Mouse (Mus musculus): ENCODE data around the gene Acsbg1.
"Not testable (repeated sequence)": the region's sequence is repeated elsewhere in the genome, so short reads cannot be mapped to it uniquely, and the experiment has no call there.

Gene Acsbg1

DNA sequence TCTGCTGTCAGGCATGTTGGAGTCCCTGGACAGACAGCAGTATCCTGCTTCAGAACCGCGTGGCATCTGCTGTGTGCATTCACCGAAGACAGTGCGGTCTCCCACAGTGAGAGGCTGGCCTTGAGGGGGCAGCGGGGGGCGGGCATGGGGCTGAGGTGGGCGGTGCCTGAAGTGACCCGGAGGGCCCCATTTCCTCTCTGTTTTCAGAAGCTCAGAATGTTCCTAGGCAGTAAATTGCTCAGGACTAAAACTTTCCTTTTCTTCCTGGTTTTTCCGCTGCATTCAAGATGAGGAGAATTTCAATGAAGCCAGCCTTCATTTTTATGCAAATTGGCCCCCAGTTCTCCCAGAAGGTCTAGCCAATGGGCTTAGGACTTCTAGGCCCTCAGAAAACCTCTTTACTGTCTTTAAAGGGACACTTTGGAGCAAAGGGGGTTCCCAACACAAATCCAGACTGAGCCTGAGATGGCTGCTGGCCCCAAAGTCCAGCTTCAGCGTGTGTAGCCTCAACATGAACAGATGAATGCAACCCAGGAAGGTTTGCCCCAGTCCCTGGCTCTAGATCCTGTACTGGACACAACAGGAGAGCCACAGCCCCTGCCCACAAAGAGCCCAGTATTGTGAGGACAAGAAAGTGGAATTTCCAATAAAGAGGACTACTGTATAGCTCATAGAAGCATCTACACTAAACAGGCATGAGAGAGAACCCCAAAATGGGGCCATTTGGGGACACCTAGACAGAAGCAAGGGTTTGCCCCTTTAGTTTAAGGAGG lies at the start of gene Acsbg1:
TSS of gene Acsbg1 (minus strand) at position 266 of the 773 bp plus-strand sequence.
- no peak for DNase-seq (ENCODE audit: low read depth, low spot score)

DNA sequence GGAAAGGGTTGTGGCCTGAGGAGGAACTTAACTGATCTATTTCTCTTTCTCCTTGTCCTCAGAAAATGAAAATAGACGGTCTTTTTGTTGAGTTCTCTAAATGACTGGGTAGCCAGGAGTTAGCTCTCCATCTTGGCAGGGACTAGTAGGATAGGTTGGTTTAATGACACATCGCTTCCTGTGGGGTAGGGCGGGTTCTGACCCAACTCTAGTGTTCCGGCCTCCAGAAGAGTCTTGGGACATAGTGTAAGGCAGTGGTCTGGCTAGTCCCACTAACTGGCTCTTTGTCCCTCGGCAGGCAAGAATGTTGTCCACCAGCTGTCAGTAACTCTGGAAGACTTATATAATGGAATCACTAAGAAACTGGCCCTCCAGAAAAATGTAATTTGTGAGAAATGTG lies 46.4 kb upstream of the Acsbg1 start:
- no peak for DNase-seq (ENCODE audit: low read depth, low spot score)

DNA sequence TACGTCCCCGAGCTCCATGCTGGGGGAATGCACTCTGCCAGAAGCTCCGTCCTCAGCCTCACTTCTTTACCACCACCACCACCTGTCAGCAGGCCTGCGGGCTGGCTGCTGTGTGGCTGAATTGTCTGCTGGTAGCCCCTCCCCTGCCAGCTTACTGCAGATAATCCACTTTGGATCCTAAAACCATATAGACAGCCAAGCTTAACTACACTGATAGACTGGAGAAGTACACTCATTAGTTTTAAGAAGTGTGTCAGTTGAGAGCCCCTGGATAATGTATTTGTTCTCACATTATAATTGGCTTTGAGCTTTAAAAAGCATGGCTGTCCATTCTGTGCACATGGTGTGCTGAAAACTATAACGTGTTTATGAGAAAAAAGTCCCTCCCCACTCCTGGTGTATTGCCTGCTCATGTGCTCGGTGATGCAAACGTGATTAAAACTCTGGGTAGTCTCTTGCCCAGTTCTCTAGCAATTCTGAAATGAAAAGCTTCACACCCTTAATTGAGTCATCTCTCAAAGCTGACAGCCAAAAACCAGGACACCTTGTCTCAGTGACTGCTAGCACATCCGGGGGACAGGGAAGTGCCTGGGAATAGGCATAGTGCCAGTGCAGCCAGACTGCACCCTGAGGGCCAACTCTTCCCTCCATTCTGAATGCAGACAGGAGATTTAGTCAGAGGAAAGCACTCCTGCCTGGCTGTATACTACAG lies 45.8 kb upstream of the Acsbg1 start:
- DNase-seq (ENCODE audit: low read depth, low spot score) = no peak

DNA sequence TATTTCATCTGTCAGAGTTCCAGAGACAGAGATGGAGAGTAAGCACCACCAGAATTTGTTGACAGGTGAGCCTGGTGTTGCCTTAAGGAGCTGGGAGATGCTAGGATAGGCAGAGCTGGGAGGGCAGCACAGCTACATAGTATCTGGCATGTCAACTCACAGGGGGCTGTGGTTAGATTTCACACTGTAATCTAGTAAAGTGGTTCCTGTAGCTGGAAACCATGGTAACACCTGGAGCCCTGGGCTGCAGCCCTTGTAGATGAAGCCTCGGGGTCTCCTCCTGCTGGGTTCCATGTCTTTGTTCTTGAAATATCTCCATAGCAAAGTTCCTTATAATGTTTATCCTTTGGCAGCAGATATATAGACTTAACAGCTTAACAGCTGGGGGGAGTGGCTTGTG lies 43.9 kb upstream of the Acsbg1 start:
- no peak for DNase-seq (ENCODE audit: low read depth, low spot score)

DNA sequence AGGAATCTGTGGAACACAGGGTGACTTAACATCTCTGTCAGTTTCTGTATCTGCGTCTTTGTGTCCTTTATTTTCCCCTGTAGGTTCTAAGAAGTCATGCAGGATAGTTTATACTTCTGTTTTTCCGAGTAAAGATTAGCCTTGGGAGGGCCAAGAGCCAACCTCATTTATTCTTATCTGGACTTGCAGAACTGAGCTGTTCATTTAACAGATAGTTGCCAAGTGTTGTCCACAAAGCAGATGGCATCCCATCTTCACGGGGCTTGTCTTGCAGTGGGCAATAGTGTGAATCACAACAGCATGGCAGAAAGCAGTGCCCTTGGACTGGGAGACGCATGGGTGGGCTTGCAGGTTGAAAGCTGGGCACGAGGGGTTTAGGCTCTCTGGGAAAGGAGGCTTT lies 42.7 kb upstream of the Acsbg1 start:
- no peak for DNase-seq (ENCODE audit: low read depth, low spot score)

DNA sequence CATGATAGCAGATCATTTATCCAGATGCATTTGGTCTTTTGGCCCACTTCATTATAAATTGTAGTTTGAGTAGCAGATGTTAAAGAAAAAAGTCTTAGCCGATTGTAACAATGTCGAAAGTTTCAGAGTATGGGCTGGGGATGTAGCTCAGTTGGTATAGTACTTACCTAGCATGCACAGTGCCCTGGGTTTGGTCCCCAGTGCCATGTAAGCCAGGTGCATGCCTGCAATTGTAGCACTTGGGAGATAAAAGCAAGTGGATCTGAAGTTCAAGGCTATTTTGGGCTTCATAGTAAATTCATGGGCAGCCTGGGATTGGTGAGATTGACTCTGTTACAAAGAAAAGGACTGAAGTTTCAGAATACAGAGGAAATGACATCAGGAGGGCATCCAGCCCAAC lies 40.9 kb upstream of the Acsbg1 start:
- no peak for DNase-seq (ENCODE audit: low read depth, low spot score)

DNA sequence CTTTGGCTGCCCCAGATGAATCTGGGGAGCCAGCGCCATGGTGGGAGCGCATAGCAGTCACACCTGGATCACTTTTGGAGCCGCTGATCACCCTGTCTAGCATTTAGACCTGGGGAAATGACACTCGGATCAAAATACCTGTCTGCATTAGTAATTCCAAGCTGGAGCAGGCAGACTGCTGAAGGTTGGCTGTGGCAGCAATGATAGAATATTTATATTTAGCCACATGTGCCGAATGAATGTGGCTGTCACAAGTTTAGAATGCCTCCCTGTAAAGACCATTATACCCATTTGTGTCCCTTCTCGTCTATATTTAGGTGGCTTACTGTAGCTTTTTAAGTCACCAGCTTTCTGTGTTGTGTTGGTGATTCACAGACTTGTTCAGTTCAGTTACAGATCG lies 39.1 kb upstream of the Acsbg1 start:
- DNase-seq (ENCODE audit: low read depth, low spot score) = no peak

DNA sequence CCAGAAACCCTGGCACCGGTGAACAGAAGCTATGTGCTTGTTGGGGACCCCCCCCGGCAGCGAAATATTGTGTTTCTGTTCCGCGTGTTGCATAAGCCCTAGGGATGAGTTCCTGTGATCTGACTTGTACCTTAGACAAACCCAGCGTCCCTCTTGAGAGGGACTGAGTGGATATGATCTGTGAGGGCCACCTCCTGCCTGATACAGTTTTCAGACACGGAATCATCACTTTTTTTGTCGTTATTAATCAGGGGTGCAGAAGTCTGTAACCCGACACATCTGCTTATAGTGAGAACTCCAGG lies 38.5 kb upstream of the Acsbg1 start:
- DNase-seq (ENCODE audit: low read depth, low spot score) = no peak

DNA sequence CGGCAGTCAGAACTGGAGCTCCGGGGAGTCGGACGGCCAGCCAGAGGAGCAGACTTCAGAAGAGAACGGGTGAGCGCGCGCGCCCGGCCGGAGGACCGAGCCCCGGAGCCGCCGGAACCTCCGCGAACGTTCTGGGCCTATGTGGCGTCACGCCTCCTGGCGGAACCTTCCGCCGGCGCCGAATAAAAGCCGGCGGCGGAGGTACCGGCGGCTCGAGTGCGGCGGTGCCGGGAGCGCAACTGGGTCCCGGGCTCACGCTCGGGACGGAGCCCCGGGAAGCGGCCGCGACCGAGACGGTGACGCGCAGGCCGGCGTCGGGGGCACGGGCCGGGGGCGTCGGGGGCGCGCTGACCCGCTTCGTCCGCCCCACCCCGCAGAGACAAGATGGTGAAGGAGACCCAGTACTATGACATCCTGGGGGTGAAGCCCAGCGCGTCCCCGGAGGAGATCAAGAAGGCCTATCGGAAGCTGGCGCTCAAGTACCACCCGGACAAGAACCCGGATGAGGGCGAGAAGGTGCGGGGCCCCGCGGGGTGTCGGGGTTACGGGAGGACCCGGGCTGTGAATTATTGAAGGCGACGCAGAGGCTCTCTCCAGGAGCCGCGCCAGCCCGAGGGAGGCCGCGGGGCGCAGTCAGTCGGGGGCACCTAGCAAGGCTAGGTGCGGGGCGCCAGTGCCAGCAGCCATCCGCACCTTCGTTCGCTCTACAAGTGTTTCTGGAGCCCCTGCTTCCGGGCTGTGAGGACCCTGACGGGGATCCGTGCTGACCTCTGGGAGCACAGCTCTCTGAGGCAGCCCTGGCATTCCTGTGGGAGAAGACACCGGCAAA lies 37.9 kb upstream of the Acsbg1 start:
- DNase-seq (ENCODE audit: low read depth, low spot score) = peak; percentile 74

DNA sequence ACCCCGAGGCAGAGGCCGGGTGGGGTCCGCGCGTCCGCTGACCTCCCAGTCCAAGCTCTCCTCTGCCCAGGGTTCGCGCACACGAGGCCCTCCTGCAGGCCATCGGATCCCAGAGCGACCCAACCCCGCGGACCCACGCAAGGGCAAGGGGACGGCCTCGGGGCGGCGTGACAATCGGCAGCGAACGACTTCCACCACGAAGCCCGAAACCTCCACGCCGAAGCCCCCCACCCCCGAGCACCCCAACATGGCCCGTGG lies 37.3 kb upstream of the Acsbg1 start:
- no peak for DNase-seq (ENCODE audit: low read depth, low spot score)

DNA sequence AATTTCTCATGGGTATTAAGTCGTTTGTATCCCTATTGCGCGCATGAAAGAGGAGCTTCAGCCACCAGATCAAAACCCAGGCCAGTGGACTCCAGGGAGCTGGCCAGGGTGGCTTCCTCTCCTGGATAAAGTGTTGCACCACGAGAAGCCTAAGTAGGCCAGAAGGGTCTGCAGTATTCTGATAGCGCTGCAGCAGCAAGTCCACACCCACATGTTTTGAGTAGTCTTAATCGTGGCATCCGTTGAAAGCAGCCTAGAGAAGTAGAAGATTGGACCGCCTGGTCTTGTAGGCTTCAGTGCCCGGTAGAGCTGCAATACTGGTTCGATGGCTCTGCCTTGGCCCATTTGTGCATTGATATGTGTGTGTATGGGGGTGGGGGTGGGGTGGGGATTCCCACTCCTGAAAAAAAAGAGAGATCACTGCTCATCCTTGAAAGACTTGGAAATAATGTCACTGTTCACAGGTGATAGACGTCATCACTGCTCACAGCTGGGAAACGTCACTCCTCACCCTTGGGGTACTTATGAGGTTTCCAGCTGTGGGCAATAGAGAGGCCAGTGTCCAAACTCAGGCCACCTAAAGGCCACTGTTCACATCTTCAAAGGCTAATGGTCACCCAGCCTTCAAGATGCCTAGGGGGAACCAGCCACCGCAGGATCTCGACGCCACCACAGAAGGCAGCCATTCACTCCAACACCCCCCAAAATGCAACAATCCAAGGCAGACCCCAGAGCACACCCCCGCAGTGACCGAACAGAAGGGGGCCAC lies 36.8 kb upstream of the Acsbg1 start, which contains the start of gene Dnaja4:
TSS of gene Dnaja4 (plus strand) at position 556 of the 769 bp plus-strand sequence.
- no peak for DNase-seq (ENCODE audit: low read depth, low spot score)

DNA sequence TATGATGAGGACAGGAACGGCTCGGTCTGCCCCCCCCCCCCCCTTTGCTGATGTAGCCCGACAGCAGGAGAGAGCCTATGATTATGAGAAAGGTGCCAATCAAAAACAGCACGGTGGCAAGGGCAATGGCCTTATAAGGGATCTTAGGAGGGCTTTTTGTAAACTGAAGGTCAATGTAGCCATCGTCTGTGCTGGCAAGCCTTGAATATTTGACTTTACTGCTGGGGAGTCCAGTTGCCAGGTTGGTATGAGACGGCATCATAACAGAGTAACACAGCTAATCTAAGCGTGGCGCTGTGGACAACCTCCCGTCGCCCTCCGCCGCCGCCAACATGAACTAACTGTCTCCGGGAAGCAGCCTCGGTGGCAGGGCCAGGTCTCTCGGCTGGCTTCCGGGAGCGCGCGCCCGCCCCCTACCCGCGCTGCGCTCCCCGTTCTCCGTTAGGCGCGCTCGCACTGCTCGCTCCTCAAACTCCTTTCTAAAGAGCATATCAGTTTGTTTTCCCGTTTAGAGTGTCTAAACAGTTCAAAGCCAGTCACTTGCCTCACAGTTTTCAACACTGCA lies 29.7 kb upstream of the Acsbg1 start:
- not testable (repeated sequence) for DNase-seq (ENCODE audit: low read depth, low spot score)

DNA sequence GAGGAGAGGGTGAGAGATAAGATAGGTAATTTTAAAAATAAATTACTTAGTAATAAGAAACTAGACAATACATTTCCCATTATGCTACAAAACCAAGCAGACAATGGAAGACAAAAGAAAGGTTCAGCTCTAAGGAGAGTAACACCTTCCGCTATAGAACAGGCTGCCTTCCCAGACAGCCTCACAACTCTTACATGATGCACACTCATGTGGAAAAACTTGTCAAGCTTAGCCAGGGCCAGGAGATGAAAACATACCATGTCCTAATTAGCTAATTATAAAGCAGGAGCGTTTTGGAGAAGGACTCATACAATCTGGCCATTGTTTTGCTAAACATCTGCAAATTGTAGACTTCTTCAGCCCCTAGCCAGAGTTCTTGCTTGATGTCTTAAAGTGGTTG lies 29.0 kb upstream of the Acsbg1 start:
- not testable (repeated sequence) for DNase-seq (ENCODE audit: low read depth, low spot score)

DNA sequence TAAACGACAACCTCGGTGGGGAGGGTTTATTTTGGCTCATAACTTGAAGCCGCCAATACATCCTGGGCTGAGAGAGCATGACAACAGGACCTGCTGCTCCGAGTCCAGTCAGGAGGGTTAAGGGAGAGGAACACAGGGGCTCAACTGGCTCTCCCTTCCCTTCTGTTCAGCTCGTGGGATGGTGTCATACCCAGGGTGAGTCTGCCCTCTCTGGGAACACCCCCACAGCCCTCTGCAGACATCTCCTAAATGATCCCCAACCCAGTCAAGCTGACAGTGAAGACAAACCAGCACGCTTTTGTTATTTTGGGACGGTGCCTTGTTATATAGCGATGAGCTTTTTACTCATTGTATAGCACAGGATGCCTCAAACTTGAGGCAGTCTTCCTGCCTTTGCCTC lies 27.8 kb upstream of the Acsbg1 start:
- DNase-seq (ENCODE audit: low read depth, low spot score) = no peak

DNA sequence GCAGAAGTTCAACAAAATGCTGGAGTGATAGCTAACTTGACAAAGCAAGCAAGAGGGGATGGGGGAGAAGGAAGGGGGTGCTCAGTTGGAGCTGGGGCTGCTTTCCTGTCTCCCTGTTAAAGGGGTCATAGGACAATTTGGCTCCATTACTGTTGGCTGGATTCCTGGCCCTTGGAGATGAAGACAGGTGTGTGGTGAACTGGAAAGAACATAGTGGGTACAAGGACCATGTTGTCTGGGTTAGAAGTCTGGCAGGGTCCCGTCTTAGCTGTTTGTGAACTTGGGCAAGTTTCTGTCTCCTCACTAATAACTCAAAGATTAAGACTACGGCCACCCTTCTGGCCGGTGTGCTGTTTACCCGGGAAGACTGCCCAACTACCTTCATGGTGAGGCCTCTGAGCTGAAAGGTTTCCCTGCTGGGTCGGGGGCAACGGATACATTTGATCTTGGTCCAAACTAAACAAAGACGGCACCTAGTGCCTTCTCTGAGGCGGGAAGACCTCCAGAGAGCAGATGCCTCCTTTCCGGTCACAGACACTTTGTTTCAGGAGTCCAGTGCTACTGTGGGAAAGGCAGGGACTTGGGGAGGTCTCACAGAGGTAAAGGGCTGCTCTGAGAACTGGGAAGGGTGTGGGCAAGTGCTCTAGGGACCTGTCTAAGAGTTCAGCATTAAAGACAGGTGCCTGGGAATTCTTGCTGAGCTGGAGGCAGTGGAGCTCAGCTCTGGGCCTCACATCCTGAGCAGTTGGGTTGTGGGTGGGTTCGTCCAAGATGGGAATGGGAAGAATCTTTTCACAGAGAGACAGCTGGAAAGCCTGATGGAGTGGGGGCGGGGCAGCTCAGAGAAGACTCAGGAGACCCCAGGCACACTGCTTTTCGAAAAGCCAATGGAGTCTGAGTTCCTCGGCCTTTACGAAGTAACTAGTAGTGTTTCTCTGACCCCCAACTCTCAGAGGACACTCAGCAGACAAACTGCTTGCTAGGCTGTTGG lies 25.9 kb upstream of the Acsbg1 start:
- no peak for DNase-seq (ENCODE audit: low read depth, low spot score)

DNA sequence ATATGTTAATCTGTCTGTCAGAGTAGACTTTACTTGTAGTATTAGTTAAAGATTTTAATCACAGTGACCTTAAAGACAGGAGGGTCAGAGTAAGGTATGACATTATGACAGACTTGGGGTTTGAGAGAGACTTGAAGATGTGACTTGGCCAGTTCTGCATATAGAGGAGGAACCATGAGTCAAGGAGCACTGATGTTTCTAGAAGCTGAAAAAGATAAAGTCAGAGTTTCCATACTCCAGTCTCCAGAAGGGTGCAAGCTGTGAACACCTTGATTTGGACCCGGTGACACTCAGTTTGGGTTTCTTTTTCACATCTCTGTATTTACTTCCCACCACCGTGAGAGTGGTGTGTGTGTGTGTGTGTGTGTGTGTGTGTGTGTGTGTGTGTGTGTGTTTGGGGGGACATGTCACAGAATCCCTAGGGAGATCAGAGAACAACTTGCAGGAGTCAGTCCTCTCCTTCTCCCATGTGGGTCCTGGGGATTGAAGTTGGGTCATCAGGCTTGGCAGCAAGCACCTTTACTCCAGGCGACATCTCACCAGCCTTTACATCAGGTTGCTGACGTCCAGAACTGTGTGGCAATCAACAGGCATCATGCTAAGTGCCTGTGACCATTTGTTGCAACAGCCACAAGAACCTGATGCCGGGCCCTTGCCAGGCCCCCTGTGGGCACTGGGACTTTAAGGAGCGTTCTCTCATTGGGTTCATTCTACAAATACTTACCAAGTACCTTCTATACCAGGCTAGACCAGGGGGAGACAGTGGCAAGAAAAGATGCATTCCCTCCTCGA lies 22.3 kb upstream of the Acsbg1 start:
- no peak for DNase-seq (ENCODE audit: low read depth, low spot score)

DNA sequence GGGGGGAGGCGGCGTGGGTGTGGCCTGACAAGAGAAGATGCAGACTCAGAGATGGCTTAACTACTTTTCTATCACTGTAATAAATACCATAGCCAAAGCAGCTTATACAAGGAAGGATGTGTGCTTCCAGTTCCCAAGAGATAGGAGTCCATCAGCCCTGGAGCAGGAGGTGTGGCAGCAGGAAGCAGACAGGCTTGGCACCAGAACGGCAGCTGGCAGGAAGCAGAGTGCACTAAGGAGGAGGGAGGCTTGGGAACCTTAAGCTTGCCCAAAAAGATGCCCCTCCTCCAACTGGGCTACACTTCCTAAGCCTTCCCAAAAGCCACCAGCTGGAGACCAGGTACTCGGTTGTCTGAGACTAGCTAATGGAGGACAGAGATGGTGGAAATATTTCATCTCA lies 21.2 kb upstream of the Acsbg1 start:
- DNase-seq (ENCODE audit: low read depth, low spot score) = no peak

DNA sequence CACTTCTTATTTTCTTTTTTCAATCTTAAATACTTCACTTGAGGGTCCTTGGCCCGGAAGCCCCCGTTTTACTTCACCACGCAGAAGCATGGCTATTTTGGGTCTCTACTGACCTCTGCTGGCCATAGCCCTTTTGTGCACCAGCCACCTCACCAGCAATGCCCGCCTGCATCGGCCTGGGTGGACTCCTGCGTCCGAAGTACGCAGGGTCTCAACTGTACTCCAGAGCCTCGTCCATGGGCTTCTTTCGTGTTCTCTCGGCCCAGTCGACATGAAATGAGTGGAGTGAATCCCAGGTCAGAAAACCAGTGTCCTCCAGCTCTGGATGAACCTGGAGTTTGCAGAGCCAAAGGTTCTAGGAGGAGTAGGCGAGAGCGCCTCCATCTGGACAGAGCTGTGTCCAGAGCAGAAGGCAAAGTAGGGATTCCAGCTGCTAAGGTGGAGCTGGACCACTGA lies 14.9 kb upstream of the Acsbg1 start:
- no peak for DNase-seq (ENCODE audit: low read depth, low spot score)

DNA sequence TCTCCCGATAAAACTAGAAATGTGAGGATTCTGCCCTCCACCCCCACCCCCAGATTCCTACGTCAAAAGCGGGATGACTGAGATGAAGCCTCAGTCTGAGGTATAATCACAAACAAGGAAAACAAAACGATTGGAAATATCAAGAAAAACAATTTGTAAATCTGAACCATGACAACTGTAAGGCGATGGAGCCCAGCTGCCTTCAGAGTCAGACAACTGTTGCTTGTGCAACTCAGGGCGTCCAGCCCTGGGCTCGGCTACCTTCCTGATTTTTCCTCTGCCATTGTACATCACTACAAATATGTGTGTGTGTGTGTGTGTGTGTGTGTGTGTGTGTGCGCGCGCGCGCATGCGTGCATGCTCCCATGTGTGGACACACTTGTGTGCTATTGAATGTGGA lies 12.2 kb upstream of the Acsbg1 start:
- DNase-seq (ENCODE audit: low read depth, low spot score) = no peak

DNA sequence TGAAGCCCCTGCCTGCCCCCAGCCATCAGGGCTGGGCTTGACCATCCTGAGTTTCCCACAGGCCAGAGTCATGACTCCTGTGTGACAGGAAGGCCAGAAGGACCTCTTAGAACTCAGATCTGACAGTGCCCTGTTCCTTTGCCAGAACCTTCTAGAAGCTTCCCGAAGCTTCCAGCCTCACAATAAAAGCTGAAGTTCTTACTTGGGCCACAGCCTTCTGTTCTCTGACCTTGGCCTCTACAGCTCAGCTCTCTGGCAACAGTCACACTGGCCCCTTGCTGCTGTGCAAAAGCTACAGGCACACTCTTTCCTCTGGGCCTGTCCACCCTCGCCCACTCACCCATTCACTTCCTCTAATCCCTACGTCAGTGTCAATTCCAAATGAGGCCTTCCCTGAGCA lies 10.3 kb upstream of the Acsbg1 start:
- DNase-seq (ENCODE audit: low read depth, low spot score) = no peak

Measured in skeletal muscle tissue, adult 2 months (tissue).